Mouse (Mus musculus) erythroblast, embryonic 14.5 days (primary cell): ENCODE data around the gene Znrf3.

Experiments
- GATA1 ChIP-seq: IDR thresholded peaks from 2 replicates; pipeline ENCODE4 v1.6.1; 2012; ENCODE audit warnings: low read length, inconsistent platforms, mixed read lengths
- TAL1 ChIP-seq: IDR thresholded peaks from 3 replicates; pipeline ENCODE4 v1.6.1; 2012; ENCODE audit warnings: low read length, inconsistent platforms, mixed read lengths

DNA sequence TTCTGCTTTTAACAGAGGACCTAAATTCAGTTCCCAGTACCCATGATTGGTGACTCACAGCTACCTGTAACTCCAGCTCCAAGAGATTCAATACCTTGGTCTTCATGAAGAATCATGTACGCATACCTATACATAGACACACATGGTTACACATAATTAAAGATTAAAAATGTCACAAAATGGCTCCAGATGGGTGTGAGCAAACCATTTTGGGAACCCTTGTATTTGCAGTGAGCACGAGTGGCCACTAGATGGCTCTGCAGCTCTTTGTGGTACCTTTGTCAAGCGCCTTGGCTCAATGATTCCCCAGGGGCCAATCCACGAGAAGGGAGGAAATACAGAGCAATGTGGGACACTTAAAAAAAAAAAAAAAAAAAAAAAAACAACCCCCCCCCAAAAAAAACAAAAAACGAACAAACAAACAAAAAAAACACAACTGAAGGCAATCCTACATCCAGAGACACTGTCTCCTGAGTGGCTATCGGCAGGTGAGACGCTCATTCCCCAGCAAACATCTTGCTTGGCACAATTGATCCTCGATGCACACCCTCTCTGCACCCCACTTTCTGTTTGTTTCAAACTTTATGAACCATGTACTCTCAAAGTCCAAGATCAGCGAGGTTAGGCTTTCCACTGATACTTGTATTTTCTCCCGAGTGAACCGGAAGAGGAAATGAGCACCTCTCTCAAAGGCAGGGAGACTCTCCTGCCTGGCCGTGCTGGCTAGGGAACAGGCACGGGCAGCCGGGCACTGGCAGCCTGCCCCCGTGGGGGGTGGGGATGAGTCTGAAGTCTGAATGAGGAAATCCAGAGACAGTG is 40.8 kb upstream of the Znrf3 start:
- TF ChIP-seq GATA1: no peak
- no peak for TF ChIP-seq TAL1
